Mouse (Mus musculus) liver, adult 2 months (tissue): ENCODE measurements around the gene Slc24a2. TPM values are rescaled to one million over a fixed set of nuclear protein-coding genes. Genes with fewer than 3 reads are reported as not detected.

Experiments used
- DNase-seq: peaks from one replicate; pipeline ENCODE4 v3.0.0-alpha.2; 2011; ENCODE audit warnings: low read depth, low spot score; ENCODE audit errors: extremely low read depth
- H3K27ac ChIP-seq: fragments of 200-500 bp; replicated peaks from 2 replicates; pipeline ENCODE4 v1.5.1; 2012; ENCODE audit warnings: low read depth, mild to moderate bottlenecking, control low read depth, inconsistent platforms, low read length; ENCODE audit not compliant: insufficient read depth
- H3K27me3 ChIP-seq: fragments of 200-500 bp; 2 replicates; pipeline ENCODE4 v1.6.1; 2012; ENCODE audit warnings: mild to moderate bottlenecking, moderate library complexity, low read length, inconsistent platforms; ENCODE audit not compliant: control insufficient read depth, insufficient read depth
- H3K36me3 ChIP-seq: fragments of 200-500 bp; 2 replicates; pipeline ENCODE4 v1.6.1; 2012; ENCODE audit warnings: low read length, inconsistent platforms; ENCODE audit not compliant: control insufficient read depth, insufficient read depth
- H3K4me1 ChIP-seq: fragments of 200-500 bp; 2 replicates; pipeline ENCODE4 v1.6.1; 2011; ENCODE audit warnings: low read length; ENCODE audit not compliant: control insufficient read depth, insufficient read depth
- H3K4me3 ChIP-seq: fragments of 200-500 bp; 2 replicates; pipeline ENCODE4 v1.5.1; 2011; ENCODE audit warnings: low read depth, mild to moderate bottlenecking, control low read depth, low read length, moderate library complexity; ENCODE audit not compliant: insufficient read depth
- H3K79me2 ChIP-seq: fragments of 200-500 bp; 2 replicates; pipeline ENCODE4 v1.6.1; 2012; ENCODE audit warnings: inconsistent platforms, mild to moderate bottlenecking, low read length, moderate library complexity; ENCODE audit not compliant: control insufficient read depth, insufficient read depth
- H3K9ac ChIP-seq: fragments of 200-500 bp; 2 replicates; pipeline ENCODE4 v1.6.1; 2012; ENCODE audit warnings: low read depth, mild to moderate bottlenecking, control low read depth, inconsistent platforms, low read length
- CTCF ChIP-seq: fragments of 200-500 bp; IDR thresholded peaks from 2 replicates; pipeline ENCODE4 v1.5.1; 2011; ENCODE audit warnings: low read depth, low read length, control low read depth
- POLR2A ChIP-seq: fragments of 200-500 bp; IDR thresholded peaks from 2 replicates; pipeline ENCODE4 v1.6.1; 2011; ENCODE audit warnings: low read length, control low read depth; ENCODE audit not compliant: insufficient read depth; ENCODE audit errors: extremely low read depth
- WGBS: fragments of 180-500 bp; shearing (Covaris S2); methylation state at CpG from one replicate; pipeline ENCODE4 v1.1.7; 2018; 5-methylcytosine and 5-hydroxymethylcytosine counted together
- polyA plus RNA-seq: library from polyadenylated mRNA; depleted of rRNA; stranded (reverse); fragments of >200 nt; gene quantifications from 2 replicates; pipeline ENCODE4 v1.2.3, GENCODE M21; 2012
- total RNA-seq: library from RNA; depleted of rRNA; stranded (reverse); fragments of >200 nt; gene quantifications from 2 replicates; pipeline ENCODE4 v1.2.3, GENCODE M21; 2014

Slc24a2 gene
- total and polyA plus RNA-seq, 2 experiments, result not detected

DNA sequence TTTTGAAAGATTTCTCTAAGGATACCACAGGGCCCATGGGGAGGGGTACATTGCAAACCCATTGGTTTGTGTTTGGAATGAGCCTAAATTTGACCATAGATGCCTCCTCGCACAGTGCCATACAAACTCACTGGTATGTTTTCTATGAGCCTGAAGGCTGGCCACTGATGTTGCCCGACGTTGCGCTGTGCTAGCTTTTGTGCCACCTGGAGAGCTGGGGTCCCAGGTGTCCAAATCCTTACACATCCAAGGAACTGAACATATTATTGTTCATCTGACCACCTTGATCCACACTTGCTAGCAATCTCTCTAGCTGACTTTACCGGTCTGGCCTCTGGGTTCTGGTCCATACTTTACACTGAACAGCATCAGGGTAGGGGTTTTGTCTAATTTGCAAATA is 177.4 kb downstream of the Slc24a2 start:
- no peak for DNase-seq
- TF ChIP-seq POLR2A (no peak), CTCF (no peak)

DNA sequence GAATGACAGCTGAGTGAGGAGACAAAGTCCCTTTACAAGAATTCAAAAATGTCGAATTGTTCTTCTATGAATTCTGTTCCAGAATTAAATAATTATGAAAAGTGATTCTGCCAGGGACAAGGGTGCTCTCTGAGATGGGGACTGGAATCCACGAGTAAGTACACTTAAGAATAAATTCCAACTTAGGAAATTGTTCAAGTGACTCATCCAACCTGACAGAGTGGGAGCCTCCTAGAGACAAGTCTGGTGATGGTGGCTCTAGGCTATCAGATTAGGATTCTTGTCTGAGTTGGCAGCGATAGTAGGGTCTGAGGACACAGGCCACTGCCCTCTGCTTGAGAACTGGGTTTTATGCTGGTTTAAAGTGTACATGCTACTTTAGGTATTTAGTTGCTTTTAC is 181.2 kb downstream of the Slc24a2 start:
- Histone ChIP-seq H3K27me3 (0 out of 2 replicates have a peak, but pooled peaks cover 3% of the 10 kb centered on the region), H3K27ac (no peak overlapping the region), H3K9ac (no peak overlapping the region), H3K79me2 (no peaks in the 10 kb centered on the region), H3K4me1 (no peaks in the 10 kb centered on the region), H3K4me3 (no peak overlapping the region), H3K36me3 (no peaks in the 10 kb centered on the region)
- 67% methylated on average over 3 of the region's 3 CpGs for WGBS
- DNase-seq, result no peak
- TF ChIP-seq POLR2A (no peak), CTCF (no peak)

More for the DNA sequence above, 177.4 kb downstream of the Slc24a2 start:
- H3K79me2 ChIP-seq, result no peaks in the 10 kb centered on the region
- H3K9ac ChIP-seq, result no peak overlapping the region
- H3K27me3 ChIP-seq, result 0 out of 2 replicates have a peak, but pooled peaks cover 3% of the 10 kb centered on the region
- no peaks in the 10 kb centered on the region for H3K4me1 ChIP-seq
- no peak overlapping the region for H3K4me3 ChIP-seq
- H3K27ac ChIP-seq, result no peak overlapping the region
- WGBS, result 95% methylated on average over 5 of the region's 5 CpGs
- H3K36me3 ChIP-seq, result no peaks in the 10 kb centered on the region

- WGBS, result 73% methylated on average over 2 of the region's 2 CpGs
Observed at GRCm38 (mm10) chr4:87047131-87047530, 183.1 kb downstream of the Slc24a2 start.

GRCm38 (mm10) chr4:87043296-87043695 is 187.0 kb downstream of the Slc24a2 start:
- no peak for DNase-seq
- Histone ChIP-seq H3K27ac (no peak overlapping the region), H3K4me1 (no peaks in the 10 kb centered on the region), H3K27me3 (no peaks in the 10 kb centered on the region), H3K36me3 (no peaks in the 10 kb centered on the region), H3K9ac (no peak overlapping the region), H3K79me2 (no peaks in the 10 kb centered on the region), H3K4me3 (no peak overlapping the region)
- TF ChIP-seq CTCF, result no peak
- no peak for TF ChIP-seq POLR2A
- WGBS, result 83% methylated on average over 9 of the region's 9 CpGs

More at GRCm38 (mm10) chr4:87047131-87047530, 183.1 kb downstream of the Slc24a2 start:
- Histone ChIP-seq H3K9ac (no peak overlapping the region), H3K79me2 (no peaks in the 10 kb centered on the region), H3K4me3 (no peak overlapping the region), H3K27me3 (0 out of 2 replicates have a peak, but pooled peaks cover 3% of the 10 kb centered on the region), H3K4me1 (no peaks in the 10 kb centered on the region), H3K27ac (no peak overlapping the region), H3K36me3 (no peaks in the 10 kb centered on the region)
- DNase-seq, result no peak
- no peak for TF ChIP-seq CTCF
- TF ChIP-seq POLR2A, result no peak

GRCm38 (mm10) chr4:87041412-87041997 is 188.8 kb downstream of the Slc24a2 start:
- no peaks in the 10 kb centered on the region for H3K27me3 ChIP-seq
- H3K4me3 ChIP-seq, result no peak overlapping the region
- no peaks in the 10 kb centered on the region for H3K79me2 ChIP-seq
- no peak overlapping the region for H3K9ac ChIP-seq
- 83% methylated on average over 7 of the region's 7 CpGs for WGBS
- no peak overlapping the region for H3K27ac ChIP-seq
- no peak for DNase-seq
- TF ChIP-seq CTCF (no peak), POLR2A (no peak)
- no peaks in the 10 kb centered on the region for H3K36me3 ChIP-seq
- H3K4me1 ChIP-seq, result no peaks in the 10 kb centered on the region

DNA sequence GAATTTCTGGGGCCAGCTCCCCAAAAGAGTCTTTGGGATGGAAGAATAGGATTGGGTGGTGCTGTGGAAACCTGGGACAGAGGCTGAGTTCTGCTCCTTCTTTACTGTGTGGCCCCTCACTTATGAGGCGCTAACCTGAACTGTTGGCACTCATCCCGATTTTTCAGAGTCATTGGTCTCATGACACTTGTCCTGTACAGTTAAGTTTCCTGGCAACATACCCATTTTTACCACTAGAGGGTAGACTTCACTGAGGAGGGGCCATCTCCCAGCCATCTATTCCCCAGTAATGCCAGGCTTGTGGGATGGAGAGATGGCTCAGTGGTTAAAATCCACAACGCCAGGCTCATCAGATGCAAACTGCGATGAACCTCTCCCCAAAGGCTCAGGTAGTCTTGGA is 192.7 kb downstream of the Slc24a2 start:
- no peak overlapping the region for H3K27ac ChIP-seq
- H3K4me1 ChIP-seq, result no peaks in the 10 kb centered on the region
- no peak for TF ChIP-seq CTCF
- no peak for TF ChIP-seq POLR2A
- H3K4me3 ChIP-seq, result no peak overlapping the region
- H3K36me3 ChIP-seq, result no peaks in the 10 kb centered on the region
- WGBS, result 66% methylated on average over 4 of the region's 4 CpGs
- no peak overlapping the region for H3K9ac ChIP-seq
- H3K79me2 ChIP-seq, result no peaks in the 10 kb centered on the region
- H3K27me3 ChIP-seq, result no peaks in the 10 kb centered on the region
- no peak for DNase-seq
